Mouse (Mus musculus) left cerebral cortex, postnatal 14 days (tissue): ENCODE data around the gene Lztr1. TPM values are rescaled to one million over a fixed set of nuclear protein-coding genes. Genes with fewer than 3 reads are reported as not detected.
"Not testable (repeated sequence)": the region's sequence is repeated elsewhere in the genome, so short reads cannot be mapped to it uniquely, and the experiment has no call there.

ENCODE experiments used
- DNase-seq, 2 experiments: peaks; one replicate each; pipeline ENCODE4 v3.0.0; 2021 to 2022; ENCODE audit warnings: low spot score in 2 of 2, mixed read lengths in 1 of 2
- intact Hi-C: fragments of 180-260 bp; cut with DNase I; formaldehyde crosslinking; loops from one replicate; pipeline ENCODE4 v1.15.1; 2025
- total RNA-seq, 2 experiments: library from RNA; stranded (reverse); gene quantifications; 2 replicates each; pipeline ENCODE4 v1.2.3; 2021

Lztr1 gene
- total RNA-seq, 2 experiments from 2014 or later, result 163 to 176 TPM

DNA sequence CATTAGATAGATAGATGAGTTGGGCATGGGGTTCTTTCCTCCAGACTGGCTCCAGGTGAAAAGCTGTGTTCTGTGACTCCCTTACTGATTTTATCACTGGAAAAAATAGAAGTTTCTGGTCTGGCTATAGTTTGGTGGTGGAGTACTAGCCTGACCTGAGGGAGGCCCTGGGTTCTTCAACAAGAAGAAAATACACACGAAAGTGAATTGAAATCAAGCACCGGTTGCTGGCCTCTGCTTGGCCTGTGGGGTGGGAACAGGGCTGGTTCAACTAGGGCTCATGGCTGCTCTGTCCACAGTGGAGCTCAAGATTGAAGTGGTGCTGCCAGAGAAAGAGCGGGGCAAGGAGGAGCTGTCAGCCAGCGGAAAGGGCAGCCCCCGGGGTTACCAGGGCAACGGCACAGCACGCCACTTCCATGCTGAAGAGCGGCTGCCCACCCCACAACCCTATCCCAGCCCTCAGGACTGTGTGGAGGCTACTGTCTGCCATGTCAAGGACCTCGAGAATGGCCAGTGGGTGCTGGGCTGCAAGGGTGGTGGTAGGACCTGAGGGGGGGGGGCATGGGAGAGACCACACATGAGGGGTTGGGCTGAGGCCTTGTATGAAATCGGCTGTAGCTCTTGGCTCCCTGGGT, 9.1 kb upstream of the Lztr1 start:
- DNase-seq, result no peak
- intact Hi-C loops, result no loop called here

- DNase-seq, result no peak
These were observed 5.8 kb upstream of the Lztr1 start for GRCm38 (mm10) chr16:17502681-17503080.

GRCm38 (mm10) chr16:17507018-17507552, 1.4 kb upstream of the Lztr1 start:
- intact Hi-C loops, result no loop called here
- DNase-seq, result no peak

More at GRCm38 (mm10) chr16:17502681-17503080, 5.8 kb upstream of the Lztr1 start:
- intact Hi-C loops, result no loop called here

DNA sequence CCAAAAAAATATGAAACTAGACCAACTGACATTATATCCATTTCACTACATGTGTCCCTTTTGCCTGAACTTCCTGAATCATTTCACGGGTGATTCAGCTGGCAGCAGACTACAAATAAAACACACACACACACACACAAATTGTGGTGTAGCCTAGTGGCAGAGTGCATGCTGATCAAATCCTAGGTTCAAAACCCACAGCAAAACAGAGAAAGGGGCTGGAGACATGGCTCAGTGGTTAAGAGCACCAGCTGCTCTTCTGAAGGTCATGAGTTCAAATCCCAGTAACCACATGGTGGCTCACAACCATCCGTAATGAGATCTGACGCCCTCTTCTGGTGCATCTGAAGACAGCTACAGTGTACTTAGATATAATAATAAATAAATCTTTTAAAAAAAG, 457 bp upstream of the Lztr1 start:
- intact Hi-C loops, DNase-seq: not testable (repeated sequence)

DNA sequence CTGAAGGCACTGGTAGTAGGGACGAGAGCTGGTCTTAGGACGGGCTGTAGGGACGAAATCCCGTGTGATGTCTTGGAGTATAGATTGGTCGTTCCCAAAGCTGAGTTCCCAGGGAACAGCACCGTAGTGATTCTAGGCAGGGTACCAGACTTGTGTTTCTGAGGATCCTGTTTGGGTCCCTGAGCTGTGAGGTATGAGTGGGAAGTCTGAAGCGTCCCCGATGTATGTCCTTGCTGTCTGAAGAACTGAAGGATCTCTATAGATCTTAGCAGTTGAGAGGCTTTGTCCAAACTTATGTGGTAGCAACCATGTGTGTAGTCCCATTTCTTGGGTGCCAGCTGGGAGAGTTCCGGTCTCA, 731 bp downstream of the Lztr1 start:
- intact Hi-C loops, result no loop called here

DNA sequence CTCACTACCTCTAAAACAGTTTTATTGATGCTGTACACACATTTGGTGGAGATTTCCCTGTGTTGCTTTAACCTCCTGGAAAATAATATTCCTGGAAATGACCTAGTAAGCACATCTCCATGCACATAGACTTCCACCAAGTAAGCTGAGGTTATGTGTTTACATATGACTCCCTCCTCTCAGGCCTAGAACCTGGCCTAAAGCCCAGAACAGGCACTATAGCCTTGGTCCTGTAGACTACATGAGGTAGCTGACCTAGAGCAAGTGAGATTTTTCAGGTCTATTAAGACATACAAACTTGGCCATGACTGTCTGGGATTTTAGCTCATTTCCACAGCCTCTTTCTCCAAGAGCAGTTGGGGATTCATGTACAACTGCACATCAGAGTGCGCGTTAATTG, 1.7 kb downstream of the Lztr1 start:
- intact Hi-C loops, result loop anchor here (1.0 kb wide), 1 partner anchor 20 kb away; no protein-coding TSS in a partner anchor
- DNase-seq, result no peak

More for the DNA sequence above, 731 bp downstream of the Lztr1 start:
- no peak for DNase-seq

DNA sequence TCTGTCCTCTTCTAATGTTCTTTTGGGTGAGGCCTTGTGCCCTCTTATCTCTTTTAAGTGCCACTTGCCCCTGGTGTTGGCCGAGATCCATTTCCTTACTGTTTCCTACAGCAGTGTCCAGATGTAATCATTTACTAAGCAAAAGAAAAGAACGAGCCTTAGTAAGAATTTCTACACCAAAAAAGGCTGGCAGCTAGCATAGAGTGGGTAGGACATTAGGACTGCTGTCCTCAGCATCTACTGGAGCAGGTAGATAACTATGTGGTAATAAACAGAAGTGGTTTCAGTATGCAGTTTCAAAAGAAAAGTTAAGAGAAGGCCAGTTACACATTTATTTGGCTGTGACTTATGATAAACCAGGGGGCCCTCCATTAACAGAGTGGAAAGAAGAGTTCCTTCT, 2.2 kb downstream of the Lztr1 start:
- no peak for DNase-seq
- intact Hi-C loops, result loop anchor here (1.0 kb wide), 1 partner anchor 20 kb away; no protein-coding TSS in a partner anchor

- intact Hi-C loops, result no loop called here
- DNase-seq, result no peak
These were observed 2.9 kb downstream of the Lztr1 start for GRCm38 (mm10) chr16:17511431-17511830.

DNA sequence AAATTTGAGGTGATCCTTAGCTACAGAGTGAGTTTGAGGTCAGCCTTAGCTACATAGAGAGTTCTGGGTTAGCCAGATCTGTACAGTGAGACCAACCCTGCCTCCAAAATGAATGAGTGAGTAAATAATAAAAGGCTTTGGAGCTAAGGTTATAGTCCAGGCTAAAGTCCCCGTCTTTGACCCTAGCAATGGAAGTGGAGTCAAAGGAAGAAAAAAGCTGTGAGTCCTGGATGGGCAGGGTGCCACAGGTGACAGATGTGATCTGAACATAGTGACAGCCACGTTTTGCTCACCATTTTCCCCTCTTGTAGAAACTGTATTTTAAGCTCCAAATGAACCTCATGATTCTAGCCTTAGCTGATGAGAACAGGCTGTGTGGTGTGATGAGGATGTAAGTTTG, 10.4 kb downstream of the Lztr1 start:
- DNase-seq, result no peak
- intact Hi-C loops, result no loop called here

DNA sequence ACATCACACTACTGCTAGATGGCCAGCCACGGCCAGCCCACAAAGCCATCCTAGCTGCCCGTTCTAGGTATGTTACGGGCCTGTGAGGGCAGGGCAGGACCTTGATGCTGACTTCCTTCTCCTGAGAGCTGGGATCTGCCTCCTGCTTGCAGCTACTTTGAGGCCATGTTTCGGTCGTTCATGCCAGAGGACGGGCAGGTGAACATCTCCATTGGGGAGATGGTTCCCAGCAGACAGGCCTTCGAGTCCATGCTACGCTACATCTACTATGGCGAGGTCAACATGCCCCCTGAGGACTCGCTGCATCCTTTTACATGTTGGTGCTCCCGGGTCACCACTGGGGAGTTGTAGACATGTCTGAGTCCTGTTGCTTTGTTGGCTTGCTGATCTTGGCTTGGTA, 15.7 kb downstream of the Lztr1 start:
- intact Hi-C loops, result no loop called here
- no peak for DNase-seq

DNA sequence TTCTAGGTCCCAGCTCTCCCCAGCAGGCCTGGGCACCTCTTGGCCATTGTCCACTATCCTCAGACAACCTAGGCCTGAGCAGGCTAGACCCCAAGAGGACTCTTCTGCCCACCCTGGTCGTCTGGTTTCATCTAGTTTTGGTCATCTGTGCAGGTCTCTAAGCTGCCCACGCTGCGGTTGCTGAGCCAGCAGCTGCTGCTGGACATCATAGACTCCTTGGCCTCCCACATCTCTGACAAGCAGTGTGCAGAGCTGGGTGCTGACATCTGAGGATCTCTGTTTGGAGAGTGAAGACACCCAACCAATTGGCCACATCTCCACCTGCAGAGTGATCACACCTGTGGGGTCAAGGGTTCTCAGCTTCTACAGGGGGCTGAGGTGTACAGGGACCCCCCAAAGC, 17.0 kb downstream of the Lztr1 start:
- no peak for DNase-seq
- intact Hi-C loops, result no loop called here

DNA sequence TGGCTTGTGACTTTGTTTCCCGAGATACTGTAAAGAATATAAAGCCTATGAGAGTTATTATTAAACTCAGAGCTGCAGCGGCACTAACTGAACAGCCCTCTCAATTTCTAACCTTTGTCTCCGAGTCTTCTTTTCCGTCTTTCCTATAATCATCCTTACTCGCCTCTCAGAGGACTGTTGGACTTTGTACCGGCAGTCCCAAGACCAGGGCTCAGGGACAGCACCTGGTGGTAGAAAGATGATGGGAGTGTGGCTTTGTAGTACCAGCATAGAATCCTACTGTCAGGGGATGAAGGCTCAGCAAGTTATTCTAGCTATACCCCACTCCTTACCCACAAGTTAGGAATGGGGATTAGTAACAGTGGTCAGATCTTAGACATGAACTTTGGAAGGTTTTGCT, 17.7 kb downstream of the Lztr1 start:
- DNase-seq, result no peak
- intact Hi-C loops, result no loop called here

GRCm38 (mm10) chr16:17527606-17528005, 19.1 kb downstream of the Lztr1 start:
- no peak for DNase-seq
- intact Hi-C loops, result no loop called here

GRCm38 (mm10) chr16:17528276-17528675, 19.8 kb downstream of the Lztr1 start:
- DNase-seq, result no peak
- intact Hi-C loops, result no loop called here

GRCm38 (mm10) chr16:17529981-17530586, 21.6 kb downstream of the Lztr1 start:
- no peak for DNase-seq
- intact Hi-C loops, result loop anchor here (1.0 kb wide), 1 partner anchor 20 kb away; no protein-coding TSS in a partner anchor

GRCm38 (mm10) chr16:17530640-17531288, 22.3 kb downstream of the Lztr1 start, which contains the start of gene Thap7:
Gene Thap7, minus strand, starts transcription at chr16:17531136.
- DNase-seq, result peak; percentile 95 to 96
- intact Hi-C loops, result loop anchor here (1.0 kb wide), 1 partner anchor 20 kb away; no protein-coding TSS in a partner anchor

GRCm38 (mm10) chr16:17532271-17532670, 23.8 kb downstream of the Lztr1 start:
- intact Hi-C loops, result no loop called here
- no peak for DNase-seq

DNA sequence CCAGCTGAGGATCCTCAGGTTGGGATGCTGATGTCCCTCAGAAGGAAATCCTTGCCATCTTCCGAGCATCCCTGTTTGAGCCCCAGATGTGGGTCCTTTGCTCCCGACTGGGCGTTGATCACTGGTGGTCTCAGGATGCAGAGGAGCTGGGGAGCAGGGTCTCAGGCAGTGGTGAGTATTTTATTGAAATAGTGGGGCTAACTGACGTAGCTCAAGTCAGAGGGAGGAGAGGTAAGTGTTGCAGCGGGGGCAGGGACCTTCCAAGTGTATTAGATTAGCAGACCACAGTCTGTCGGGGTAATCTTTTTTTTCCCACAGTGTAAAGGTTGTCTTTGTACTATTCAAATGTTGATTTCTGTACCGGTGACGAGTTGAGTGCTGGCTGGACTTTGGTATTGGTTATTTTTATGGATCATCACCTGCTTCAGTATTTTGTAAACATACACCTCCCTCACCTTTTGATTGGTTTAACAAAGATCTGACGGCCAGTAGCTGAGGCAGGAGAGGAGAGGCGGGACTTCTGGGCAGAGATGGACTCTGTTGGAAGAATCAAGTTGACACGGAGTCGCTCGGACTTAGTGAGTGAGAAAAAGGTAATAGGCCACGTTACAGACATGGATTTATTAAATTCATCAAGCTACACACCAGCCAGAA, 24.3 kb downstream of the Lztr1 start:
- intact Hi-C loops, result no loop called here
- DNase-seq, result no peak

DNA sequence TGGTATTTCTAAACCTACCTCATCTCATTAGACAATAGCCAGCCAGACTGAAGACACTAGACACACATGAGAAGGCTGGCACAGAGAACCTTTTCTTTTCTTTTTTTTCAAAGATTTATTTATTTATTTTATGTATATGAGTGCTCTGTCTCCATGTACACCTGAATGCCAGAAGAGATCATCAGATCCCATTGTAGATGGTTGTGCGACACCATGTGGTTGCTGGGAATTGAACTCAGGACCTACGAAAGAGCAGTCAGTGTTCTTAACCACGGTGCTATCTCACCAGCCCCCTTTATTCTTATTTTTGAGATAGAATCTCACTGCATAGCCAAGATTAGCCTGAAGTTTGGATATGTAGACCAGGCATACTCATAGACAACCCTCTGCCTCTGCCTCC, 28.1 kb downstream of the Lztr1 start:
- intact Hi-C loops, result no loop called here
- no peak for DNase-seq

DNA sequence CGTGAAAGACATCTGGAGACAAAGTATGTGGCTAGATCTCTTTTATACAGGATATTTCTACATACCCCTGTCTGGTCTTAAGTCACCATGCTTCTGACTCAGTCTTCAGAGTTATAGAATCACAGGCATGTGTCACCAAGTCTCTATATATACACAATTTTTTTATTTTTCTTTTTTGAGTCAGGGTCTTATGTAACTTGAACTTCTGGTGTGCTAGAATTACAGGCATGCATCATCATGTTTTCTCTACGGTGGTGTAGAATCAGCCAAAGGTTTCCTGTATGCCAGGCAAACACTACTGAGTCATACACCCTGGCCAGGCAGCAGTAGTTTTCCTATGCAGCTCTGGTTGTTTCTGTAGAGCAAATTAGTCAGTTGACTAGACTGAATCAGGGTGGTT, 34.1 kb downstream of the Lztr1 start:
- no peak for DNase-seq
- intact Hi-C loops, result no loop called here
